7 mouse cellular contexts compared by ENCODE assay signal in genomic region chr9:100454664-100454993, GRCm38 (mm10). TPM values are rescaled to one million over a fixed set of nuclear protein-coding genes. Genes with fewer than 3 reads are reported as not detected.
DNase-seq lines count a peak whose midpoint lies in the region; ATAC-seq lines count a peak whose summit lies in the region.

No protein-coding gene starts in this region.

- WGBS in neural tube, embryonic 11.5 days: 14% methylated on average over 9 of the region's 9 CpGs
- WGBS in forebrain, embryonic 14.5 days: 19% methylated on average over 9 of the region's 9 CpGs
- WGBS in liver, embryonic 12.5 days (ENCODE audit: insufficient replicate concordance): 12% methylated on average over 9 of the region's 9 CpGs

- no peak for DNase-seq in neural tube, embryonic 11.5 days (ENCODE audit: low spot score)
- DNase-seq in neural tube, embryonic 10.5 days (ENCODE audit: extremely low spot score, low spot score): no peak
- DNase-seq in forebrain, embryonic 14.5 days (ENCODE audit: low spot score): no peak
- peak; percentile 17 for DNase-seq in yolk sac, embryonic 10.5 days (ENCODE audit: low spot score)
- DNase-seq in cerebellum, adult 9-10 months: no peak
- DNase-seq in embryo, embryonic 10.5 days (ENCODE audit: low spot score): no peak

- no peaks in the 10 kb centered on the region for H3K36me3 ChIP-seq in neural tube, embryonic 11.5 days (ENCODE audit: control insufficient read depth, insufficient read depth, low read length)
- no peaks in the 10 kb centered on the region for H3K36me3 ChIP-seq in forebrain, embryonic 14.5 days (ENCODE audit: control insufficient read depth, insufficient read depth, low read length)
- no peaks in the 10 kb centered on the region for H3K36me3 ChIP-seq in liver, embryonic 12.5 days

- H3K4me2 ChIP-seq in neural tube, embryonic 11.5 days (ENCODE audit: low read depth): peak overlapping the region; percentile 62
- H3K4me2 ChIP-seq in forebrain, embryonic 14.5 days (ENCODE audit: low read length): peak overlapping the region; percentile 51
- H3K4me2 ChIP-seq in liver, embryonic 12.5 days: peak overlapping the region; percentile 81

- H3K27me3 ChIP-seq in neural tube, embryonic 11.5 days (ENCODE audit: control insufficient read depth, insufficient read depth, low read length): no peaks in the 10 kb centered on the region
- no peaks in the 10 kb centered on the region for H3K27me3 ChIP-seq in forebrain, embryonic 14.5 days (replicated peaks; ENCODE audit: control insufficient read depth, insufficient read depth, low read length)
- H3K27me3 ChIP-seq in liver, embryonic 12.5 days (replicated peaks): no peaks in the 10 kb centered on the region

- peak overlapping the region; percentile 51; the same call in 1 of the 2 replicates for H3K9ac ChIP-seq in neural tube, embryonic 11.5 days (ENCODE audit: low read length)
- H3K9ac ChIP-seq in forebrain, embryonic 14.5 days (ENCODE audit: low read length): peak overlapping the region; percentile 29; the same call in 1 of the 2 replicates
- peak overlapping the region; percentile 60 for H3K9ac ChIP-seq in liver, embryonic 12.5 days

- no peak; the same call in 1 of the 2 replicates for ATAC-seq in neural tube, embryonic 11.5 days (ENCODE audit: insufficient read depth, low FRiP score, low TSS enrichment)
- ATAC-seq in forebrain, embryonic 14.5 days: no peak; the same call in 1 of the 2 replicates
- peak; percentile 41; the same call in 1 of the 2 replicates for ATAC-seq in liver, embryonic 12.5 days

- no peaks in the 10 kb centered on the region for H3K4me1 ChIP-seq in neural tube, embryonic 11.5 days (ENCODE audit: control insufficient read depth, insufficient read depth, low read length)
- 0 out of 2 replicates have a peak, but pooled peaks cover 3% of the 10 kb centered on the region for H3K4me1 ChIP-seq in forebrain, embryonic 14.5 days (ENCODE audit: control insufficient read depth, insufficient read depth, low read length)
- H3K4me1 ChIP-seq in liver, embryonic 12.5 days: peaks cover 16% of the 10 kb centered on the region

- H3K27ac ChIP-seq in neural tube, embryonic 11.5 days (ENCODE audit: low read depth, low read length): no peak overlapping the region
- H3K27ac ChIP-seq in forebrain, embryonic 14.5 days (ENCODE audit: low read depth, low read length): no peak overlapping the region
- H3K27ac ChIP-seq in liver, embryonic 12.5 days: no peak overlapping the region

- H3K9me3 ChIP-seq in neural tube, embryonic 11.5 days (ENCODE audit: control insufficient read depth, low read length): no peaks in the 10 kb centered on the region
- no peaks in the 10 kb centered on the region for H3K9me3 ChIP-seq in forebrain, embryonic 14.5 days (replicated peaks; ENCODE audit: control insufficient read depth, low read length)
- H3K9me3 ChIP-seq in liver, embryonic 12.5 days (replicated peaks): no peaks in the 10 kb centered on the region

- peak overlapping the region; percentile 26 for H3K4me3 ChIP-seq in neural tube, embryonic 11.5 days (ENCODE audit: low read depth, low read length)
- H3K4me3 ChIP-seq in forebrain, embryonic 14.5 days (ENCODE audit: low read depth, low read length): peak overlapping the region; percentile 27
- H3K4me3 ChIP-seq in liver, embryonic 12.5 days: peak overlapping the region; percentile 56

RNA-seq across cellular contexts. Expression of gene Il20rb, which starts 32.0 kb away (rescaled TPM):
- 0.58 and 0.82 TPM in 2 replicates for polyA plus RNA-seq in neural tube, embryonic 11.5 days (2014; fragmentation: Nextera tagmentation; extraction: Ambion mirVana)
- 0.50 and 0.79 TPM in 2 replicates for polyA plus RNA-seq in forebrain, embryonic 14.5 days (2014; fragmentation: Nextera tagmentation; extraction: Ambion mirVana)
- 0.42 and 0.43 TPM in 2 replicates for polyA plus RNA-seq in liver, embryonic 12.5 days (2016; fragmentation: Nextera tagmentation; extraction: Ambion mirVana)
